In the genomic region with DNA sequence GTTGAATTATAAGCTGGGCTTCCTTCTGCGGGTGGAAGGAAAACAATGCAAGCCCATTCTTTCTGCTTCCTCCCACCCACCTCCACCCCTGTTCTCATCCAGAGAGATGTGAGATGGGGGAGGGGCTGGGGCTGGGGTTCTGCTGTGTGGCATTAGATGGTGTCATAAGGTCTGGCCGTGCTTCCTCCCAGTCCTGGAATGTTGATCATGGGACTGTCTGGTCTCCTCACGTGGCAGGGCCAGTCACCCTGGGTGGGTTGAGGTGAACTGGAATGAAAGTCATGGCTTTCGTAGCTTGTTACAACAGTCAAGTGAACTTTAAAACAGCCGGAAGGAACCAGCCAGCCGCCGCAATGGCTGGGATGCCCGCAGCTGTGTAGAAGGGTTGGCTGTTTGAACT, we compare ENCODE assay signal across 28 mouse cellular contexts.
A peak's percentile ranks its signal among the peaks of the same experiment; 100 is the strongest.
DNase-seq lines count a peak whose midpoint lies in the region; ATAC-seq and TF ChIP-seq lines count a peak whose summit lies in the region.
"Had no signal": no experiment of that assay in that cellular context is flagged by ENCODE, and none has a peak within 500 bp of the region (broad histone marks: within the 10 kb centered on the region; RNA-seq: fewer than 3 reads in every experiment).

No protein-coding gene starts in this region.

- no peaks in the 10 kb centered on the region for H3K27me3 ChIP-seq in lung, embryonic 16.5 days (ENCODE audit: control insufficient read depth, insufficient read depth, low read depth, low read length)
- H3K27me3 ChIP-seq in midbrain, postnatal 0 days (ENCODE audit: insufficient read depth, low read length): no peaks in the 10 kb centered on the region
- no peaks in the 10 kb centered on the region for H3K27me3 ChIP-seq in midbrain, embryonic 16.5 days (ENCODE audit: control insufficient read depth, insufficient read depth, low read depth, low read length)
- H3K27me3 ChIP-seq: embryonic facial prominence, embryonic 13.5 days; forebrain, embryonic 13.5 days; heart, embryonic 12.5 days; heart, embryonic 15.5 days; hindbrain, embryonic 13.5 days had no signal

- TF ChIP-seq CTCF in midbrain, postnatal 0 days (IDR thresholded peaks at IDR 0.05): no peak

- H3K9me3 ChIP-seq in lung, embryonic 16.5 days (ENCODE audit: control insufficient read depth, low read length): no peaks in the 10 kb centered on the region
- H3K9me3 ChIP-seq in midbrain, postnatal 0 days (ENCODE audit: low read length): no peaks in the 10 kb centered on the region
- H3K9me3 ChIP-seq in midbrain, embryonic 16.5 days (replicated peaks; ENCODE audit: control insufficient read depth, low read length, poor library complexity, severe bottlenecking): no peaks in the 10 kb centered on the region
- H3K9me3 ChIP-seq: embryonic facial prominence, embryonic 10.5 days; embryonic facial prominence, embryonic 13.5 days; forebrain, embryonic 13.5 days; heart, embryonic 12.5 days; heart, embryonic 15.5 days; hindbrain, embryonic 10.5 days; hindbrain, embryonic 13.5 days had no signal

- no peak overlapping the region for H3K4me2 ChIP-seq in lung, embryonic 16.5 days (ENCODE audit: low read depth, low read length)
- no peak overlapping the region for H3K4me2 ChIP-seq in midbrain, postnatal 0 days (ENCODE audit: low read depth, low read length, poor library complexity, severe bottlenecking)
- H3K4me2 ChIP-seq in midbrain, embryonic 16.5 days (ENCODE audit: low read length): no peak overlapping the region
- H3K4me2 ChIP-seq: embryonic facial prominence, embryonic 13.5 days; forebrain, embryonic 13.5 days; heart, embryonic 12.5 days; heart, embryonic 15.5 days; hindbrain, embryonic 13.5 days had no signal

- no peak overlapping the region for H3K9ac ChIP-seq in lung, embryonic 16.5 days (ENCODE audit: low read length)
- H3K9ac ChIP-seq in midbrain, postnatal 0 days (replicated peaks; ENCODE audit: low read length, poor library complexity, severe bottlenecking): no peak overlapping the region
- no peak overlapping the region for H3K9ac ChIP-seq in midbrain, embryonic 16.5 days (ENCODE audit: low read depth, low read length)
- H3K9ac ChIP-seq: embryonic facial prominence, embryonic 13.5 days; forebrain, embryonic 13.5 days; heart, embryonic 12.5 days; heart, embryonic 15.5 days; hindbrain, embryonic 13.5 days had no signal

- no peak overlapping the region for H3K27ac ChIP-seq in lung, embryonic 16.5 days (ENCODE audit: low read length)
- H3K27ac ChIP-seq in midbrain, postnatal 0 days (ENCODE audit: low read depth, low read length): no peak overlapping the region
- no peak overlapping the region for H3K27ac ChIP-seq in midbrain, embryonic 16.5 days (ENCODE audit: low read length)
- H3K27ac ChIP-seq: embryonic facial prominence, embryonic 10.5 days; embryonic facial prominence, embryonic 13.5 days; forebrain, embryonic 13.5 days; heart, embryonic 15.5 days; hindbrain, embryonic 10.5 days; hindbrain, embryonic 13.5 days had no signal

- 86% methylated on average over 8 of the region's 8 CpGs for WGBS in lung, embryonic 16.5 days
- 90% methylated on average over 8 of the region's 8 CpGs for WGBS in midbrain, postnatal 0 days
- 95% methylated on average over 8 of the region's 8 CpGs for WGBS in midbrain, embryonic 16.5 days

- 0 out of 2 replicates have a peak, but pooled peaks have one; percentile 36 for ATAC-seq in lung, embryonic 16.5 days (ENCODE audit: low read depth)
- ATAC-seq in midbrain, postnatal 0 days (ENCODE audit: low FRiP score): 0 out of 2 replicates have a peak, but pooled peaks have one; percentile 38
- ATAC-seq in midbrain, embryonic 16.5 days: no peak
- ATAC-seq: CD4-positive, CD25-positive, alpha-beta regulatory T cell, adult 4 months; forebrain, embryonic 13.5 days; forebrain, embryonic 16.5 days; hindbrain, embryonic 16.5 days had no signal

- no peaks in the 10 kb centered on the region for H3K36me3 ChIP-seq in lung, embryonic 16.5 days (ENCODE audit: control insufficient read depth, insufficient read depth, low read length)
- peaks cover 22% of the 10 kb centered on the region; the same call in 1 of the 2 replicates for H3K36me3 ChIP-seq in midbrain, postnatal 0 days (ENCODE audit: insufficient read depth, low read length)
- H3K36me3 ChIP-seq in midbrain, embryonic 16.5 days (ENCODE audit: control insufficient read depth, insufficient read depth, low read length): peaks cover 24% of the 10 kb centered on the region

- H3K4me1 ChIP-seq in lung, embryonic 16.5 days (replicated peaks; ENCODE audit: control insufficient read depth, insufficient read depth, low read length): no peaks in the 10 kb centered on the region
- H3K4me1 ChIP-seq in midbrain, postnatal 0 days (ENCODE audit: insufficient read depth, low read length): no peaks in the 10 kb centered on the region
- H3K4me1 ChIP-seq in midbrain, embryonic 16.5 days (ENCODE audit: control insufficient read depth, insufficient read depth, low read length): peaks cover 2% of the 10 kb centered on the region; the same call in 1 of the 2 replicates
- H3K4me1 ChIP-seq: embryonic facial prominence, embryonic 13.5 days; hindbrain, embryonic 13.5 days had no signal

- DNase-seq in lung, postnatal 25 days (ENCODE audit: low spot score): no peak
- no peak for DNase-seq in midbrain, postnatal 0 days (ENCODE audit: low spot score)
- DNase-seq in ZHBTc4 (ENCODE audit: low read depth, low spot score): peak; percentile 62
- DNase-seq in adrenal gland, postnatal 25 days: no peak
- DNase-seq: adrenal gland, adult 2 months; adrenal gland, postnatal 14 days; cerebellum, adult 11-12 months; cerebellum, adult 8-10 months; cerebellum, postnatal 10 days; cerebellum, postnatal 36 days; embryo, embryonic 11 days; gastrocnemius, postnatal 10 days; gastrocnemius, postnatal 36 days; heart, postnatal 10 days; heart, postnatal 36 days had no signal

- H3K4me3 ChIP-seq in lung, embryonic 16.5 days (ENCODE audit: low read length): no peak overlapping the region
- no peak overlapping the region for H3K4me3 ChIP-seq in midbrain, postnatal 0 days (ENCODE audit: low read depth, low read length)
- no peak overlapping the region for H3K4me3 ChIP-seq in midbrain, embryonic 16.5 days (ENCODE audit: low read depth, low read length)
- H3K4me3 ChIP-seq: embryonic facial prominence, embryonic 10.5 days; embryonic facial prominence, embryonic 13.5 days; erythroblast, embryonic 14.5 days; forebrain, embryonic 13.5 days; heart, embryonic 12.5 days; heart, embryonic 15.5 days; hindbrain, embryonic 10.5 days; hindbrain, embryonic 13.5 days had no signal
